Mouse (Mus musculus) embryonic stem cell, embryonic (primary cell): Measurements from ENCODE around the gene Abhd13.

Experiments used
- CTCF ChIA-PET, 4 experiments: fragments of 300-600 bp in 2 of 4; fragments of 350-600 bp in 2 of 4; sonication (Branson Sonifier 250); formaldehyde crosslinking; loops; one replicate each; lab custom pipeline; 2022; ENCODE audit warnings: inconsistent platforms in 2 of 4; lab: Charles Lee
- POLR2A ChIA-PET, 4 experiments: fragments of 300-600 bp in 2 of 4; fragments of 350-600 bp in 2 of 4; sonication (Branson Sonifier 250); formaldehyde crosslinking; loops; one replicate each; lab custom pipeline; 2022; ENCODE audit warnings: antibody characterized with exemption in 4 of 4, inconsistent platforms in 1 of 4; lab: Charles Lee

Abhd13 gene

DNA sequence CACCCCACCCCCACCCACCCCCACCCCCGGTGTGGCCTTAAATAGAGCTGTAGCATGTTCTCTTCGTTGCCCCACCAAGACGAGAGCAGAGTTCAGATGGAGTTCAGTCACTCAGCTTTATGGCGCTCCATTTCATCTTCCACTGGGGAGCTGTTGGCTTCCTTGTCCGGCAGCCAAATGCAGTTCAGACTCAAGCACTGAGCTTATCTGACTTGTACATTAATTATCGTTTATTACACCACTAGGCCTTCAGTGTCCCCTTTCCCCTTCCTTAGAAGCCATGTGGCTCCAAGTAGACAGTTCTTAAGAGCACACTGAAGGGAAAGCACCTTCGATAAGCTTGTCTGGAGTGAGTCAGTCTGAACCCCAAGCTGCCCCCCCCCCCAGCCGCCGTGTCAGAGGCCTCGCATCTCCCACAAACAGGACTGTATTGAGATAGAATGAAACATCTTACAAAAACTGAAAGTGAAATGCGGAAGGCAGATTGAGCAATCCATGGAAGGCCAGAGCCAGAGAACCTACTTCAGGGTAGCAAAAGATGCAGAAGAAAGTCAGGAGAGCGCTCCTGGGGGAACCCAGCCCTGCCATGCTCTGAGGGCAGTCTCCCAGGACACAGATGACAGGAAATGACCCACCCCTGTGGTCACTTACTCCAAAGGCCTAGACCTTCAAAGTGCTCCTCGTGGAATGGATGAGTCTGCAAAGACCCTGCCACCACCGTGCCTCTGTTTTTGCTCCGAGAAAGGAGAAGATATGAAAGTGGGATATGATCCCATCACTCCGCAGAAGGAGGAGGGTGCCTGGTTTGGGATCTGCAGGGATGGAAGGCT, 28.9 kb downstream of the Abhd13 start, which contains the start of gene Tnfsf13b:
TSS of gene Tnfsf13b (plus strand) at position 312 of the 830 bp plus-strand sequence.
- ChIA-PET POLR2A (interaction anchor here in 2 of 4 experiments (0.6 to 2.0 kb wide), 8 partner anchors 17 to 919 kb away, joined by 3 to 6 read pairs (median 3); partner anchors contain the start of genes Abhd13 (in 2 of the 2) and Lig4 (in 2 of the 2)), CTCF (interaction anchor here in 1 of 4 experiments (1.1 kb wide), 2 partner anchors 27 to 396 kb away, joined by 3 read pairs; no protein-coding TSS in a partner anchor)

DNA sequence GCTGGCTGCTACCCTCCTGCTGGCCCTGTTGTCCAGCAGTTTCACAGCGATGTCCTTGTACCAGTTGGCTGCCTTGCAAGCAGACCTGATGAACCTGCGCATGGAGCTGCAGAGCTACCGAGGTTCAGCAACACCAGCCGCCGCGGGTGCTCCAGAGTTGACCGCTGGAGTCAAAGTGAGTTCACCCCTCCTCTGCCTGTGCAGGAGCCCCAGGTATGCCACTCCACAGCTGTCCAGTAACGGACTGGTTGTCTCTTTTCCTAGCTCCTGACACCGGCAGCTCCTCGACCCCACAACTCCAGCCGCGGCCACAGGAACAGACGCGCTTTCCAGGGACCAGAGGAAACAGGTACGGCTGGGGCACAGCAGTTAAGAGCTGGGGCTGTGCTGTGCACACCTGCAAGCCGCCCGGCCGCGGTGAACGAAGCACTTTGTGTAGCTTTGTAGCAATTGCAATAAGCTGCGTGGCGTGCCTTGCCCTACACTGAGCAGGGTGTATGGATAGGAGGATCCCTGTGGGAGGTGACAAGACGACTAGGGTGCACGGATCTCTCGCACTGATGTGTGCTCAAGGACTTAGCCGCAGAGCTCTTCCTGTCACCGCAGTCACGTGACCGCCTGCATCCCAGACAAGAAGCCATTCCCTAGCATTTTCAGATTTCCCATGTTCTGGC, 29.6 kb downstream of the Abhd13 start:
- ChIA-PET POLR2A (interaction anchor here in 2 of 4 experiments (0.8 to 2.0 kb wide), 7 partner anchors 27 to 918 kb away, joined by 3 to 6 read pairs (median 3); partner anchors contain the start of genes Abhd13 (in 2 of the 2) and Lig4 (in 2 of the 2)), CTCF (interaction anchor here in 1 of 4 experiments (0.7 to 1.1 kb wide), 4 partner anchors 9 to 395 kb away, joined by 3 read pairs; no protein-coding TSS in a partner anchor)

DNA sequence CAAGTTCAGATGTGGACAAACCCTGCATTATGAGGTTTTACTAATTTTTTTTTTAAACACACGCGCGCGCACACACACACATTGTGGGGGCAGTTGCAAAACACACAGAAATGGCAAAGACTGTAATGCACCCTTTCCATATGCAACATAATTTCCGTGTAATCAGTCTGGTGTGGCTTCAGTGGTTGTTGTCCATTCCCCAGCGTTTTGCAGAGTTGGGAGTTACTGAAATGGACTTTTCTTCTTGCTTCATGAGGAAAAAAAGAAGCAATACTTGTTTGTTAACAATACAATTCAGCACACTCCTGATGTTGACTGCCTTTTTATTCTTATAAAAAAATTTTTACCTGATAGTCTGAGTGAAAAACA, 30.1 kb downstream of the Abhd13 start:
- CTCF ChIA-PET, result interaction anchor here in 1 of 4 experiments (0.7 to 1.1 kb wide), 3 partner anchors 10 to 395 kb away, joined by 3 read pairs; no protein-coding TSS in a partner anchor
- POLR2A ChIA-PET, result interaction anchor here in 2 of 4 experiments (0.8 to 2.0 kb wide), 6 partner anchors 29 to 918 kb away, joined by 3 to 6 read pairs (median 3); partner anchors contain the start of genes Abhd13 (in 2 of the 2) and Lig4 (in 2 of the 2)

DNA sequence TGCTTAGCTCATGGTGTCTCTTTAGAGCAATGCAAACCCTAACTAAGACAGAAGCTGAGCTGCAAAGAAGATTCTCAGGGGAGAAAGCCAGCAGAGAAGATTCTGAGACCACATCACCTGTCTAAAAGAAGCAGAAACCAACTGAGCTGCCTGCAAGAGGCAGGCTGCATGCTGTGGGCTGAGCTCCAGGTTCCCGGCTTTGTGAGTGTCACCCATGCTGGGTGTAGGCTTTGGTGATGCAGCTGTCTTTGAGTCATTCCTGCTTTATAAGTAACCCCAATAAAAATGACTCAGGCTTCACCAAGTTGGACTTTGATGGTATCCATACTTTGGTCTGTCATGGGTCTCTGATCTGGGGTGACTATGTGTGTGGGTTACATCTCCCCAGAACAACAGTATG, 38.7 kb downstream of the Abhd13 start:
- POLR2A ChIA-PET, result no interaction called here
- CTCF ChIA-PET, result no interaction called here

DNA sequence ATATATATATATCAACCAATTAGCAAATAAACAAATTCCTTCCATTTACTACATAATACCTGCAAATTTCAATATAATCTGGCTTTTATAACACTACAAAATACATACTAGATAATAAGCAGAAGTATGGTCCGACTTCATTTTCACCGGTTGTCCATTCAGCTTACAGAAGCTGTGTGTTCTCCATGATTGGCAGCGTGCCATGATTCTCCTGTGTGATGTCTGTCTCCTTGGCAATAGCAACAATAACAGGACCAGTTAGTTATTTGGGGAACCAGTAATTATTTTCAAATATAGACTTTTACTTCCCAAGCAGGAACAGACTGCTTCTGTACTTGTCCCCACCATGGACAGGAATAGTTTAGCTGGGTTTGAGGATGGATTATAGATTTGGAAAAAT, 39.7 kb downstream of the Abhd13 start:
- POLR2A ChIA-PET, result no interaction called here
- CTCF ChIA-PET, result no interaction called here

DNA sequence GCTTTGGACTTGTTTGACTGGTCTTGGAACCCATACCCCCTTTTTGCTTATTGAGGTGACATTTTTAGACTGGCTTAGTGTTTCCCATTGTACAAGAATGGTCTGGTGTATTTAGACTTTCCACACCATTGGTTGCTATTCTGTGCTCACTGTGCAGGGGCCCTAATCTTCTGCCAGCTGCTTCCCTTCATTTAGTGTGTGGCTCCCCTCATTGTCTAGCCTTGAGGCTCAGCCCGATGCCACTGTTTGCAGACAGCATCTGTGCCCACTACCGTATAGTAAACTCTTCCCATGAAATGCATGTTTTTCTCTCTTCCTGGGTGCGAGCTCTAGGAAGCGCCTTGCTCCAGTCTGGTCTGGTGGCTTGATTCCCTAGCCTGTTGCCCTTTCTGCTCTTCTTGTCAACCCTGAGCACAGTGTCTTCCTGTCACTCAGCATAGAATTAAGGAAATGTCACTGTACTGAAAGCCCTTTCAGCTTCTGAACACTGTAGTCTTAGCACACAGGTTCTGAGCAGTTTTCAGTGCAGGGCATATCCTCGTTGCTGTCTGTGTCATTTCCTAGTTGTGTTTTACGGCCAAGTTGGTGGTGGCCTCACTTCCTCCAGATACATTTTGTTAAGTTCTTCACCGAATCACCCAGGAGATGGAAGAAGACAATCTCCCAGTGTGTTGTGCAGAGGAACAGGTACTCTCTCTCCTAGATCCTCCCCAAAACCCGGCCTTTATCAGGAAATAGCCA, 53.0 kb downstream of the Abhd13 start:
- CTCF ChIA-PET, result no interaction called here
- POLR2A ChIA-PET, result no interaction called here

DNA sequence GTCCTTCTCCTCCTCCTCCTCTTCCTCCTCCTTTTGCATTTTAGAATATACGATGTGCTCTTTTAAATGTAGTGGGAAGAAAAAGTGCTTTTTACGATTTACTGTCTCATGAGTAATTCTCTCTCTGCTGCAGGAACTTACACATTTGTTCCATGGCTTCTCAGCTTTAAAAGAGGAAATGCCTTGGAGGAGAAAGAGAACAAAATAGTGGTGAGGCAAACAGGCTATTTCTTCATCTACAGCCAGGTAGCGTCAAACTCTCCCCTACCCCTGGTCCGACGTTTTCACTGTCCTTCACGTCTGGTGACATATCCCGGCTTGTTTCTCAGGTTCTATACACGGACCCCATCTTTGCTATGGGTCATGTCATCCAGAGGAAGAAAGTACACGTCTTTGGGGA, 53.7 kb downstream of the Abhd13 start:
- ChIA-PET POLR2A (no interaction called here), CTCF (no interaction called here)

DNA sequence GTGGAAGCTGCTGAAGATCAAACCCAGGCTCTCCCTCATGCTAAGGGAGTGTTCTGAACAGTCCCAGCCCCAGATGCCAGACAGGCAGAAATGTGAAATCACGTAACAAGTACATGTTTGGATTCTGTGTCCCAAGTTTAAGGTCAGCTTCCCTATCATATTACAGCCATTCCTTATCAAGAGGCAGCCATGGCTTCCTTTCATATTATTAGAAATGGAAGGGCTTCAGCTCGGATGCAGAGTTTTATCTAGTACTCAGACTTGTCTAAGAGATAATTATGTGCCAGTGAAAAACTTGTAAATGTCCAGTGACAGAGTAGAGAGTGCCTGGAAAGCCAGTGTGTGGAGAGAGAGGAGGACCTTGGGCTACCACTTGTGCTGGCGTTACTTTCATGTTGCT, 63.4 kb downstream of the Abhd13 start:
- ChIA-PET CTCF (interaction anchor here in 1 of 4 experiments (1.7 kb wide), 1 partner anchor 362 kb away, joined by 6 read pairs; no protein-coding TSS in a partner anchor), POLR2A (no interaction called here)
